Mouse (Mus musculus) brain, embryonic 14.5 days (tissue): ENCODE data around the gene Tmem136.

Experiments
- CTCF ChIP-seq: fragments of 200-500 bp; IDR thresholded peaks from 2 replicates; pipeline ENCODE4 v1.5.1; 2012; ENCODE audit warnings: inconsistent platforms, mild to moderate bottlenecking, moderate library complexity, borderline replicate concordance; ENCODE audit not compliant: insufficient read depth, insufficient read length; ENCODE audit errors: extremely low read depth
- POLR2A ChIP-seq: fragments of 200-500 bp; IDR thresholded peaks from 2 replicates; pipeline ENCODE4 v1.6.1; 2012; ENCODE audit warnings: mild to moderate bottlenecking, inconsistent platforms, borderline replicate concordance; ENCODE audit not compliant: poor library complexity, insufficient read depth, insufficient read length, severe bottlenecking; ENCODE audit errors: extremely low read depth

DNA sequence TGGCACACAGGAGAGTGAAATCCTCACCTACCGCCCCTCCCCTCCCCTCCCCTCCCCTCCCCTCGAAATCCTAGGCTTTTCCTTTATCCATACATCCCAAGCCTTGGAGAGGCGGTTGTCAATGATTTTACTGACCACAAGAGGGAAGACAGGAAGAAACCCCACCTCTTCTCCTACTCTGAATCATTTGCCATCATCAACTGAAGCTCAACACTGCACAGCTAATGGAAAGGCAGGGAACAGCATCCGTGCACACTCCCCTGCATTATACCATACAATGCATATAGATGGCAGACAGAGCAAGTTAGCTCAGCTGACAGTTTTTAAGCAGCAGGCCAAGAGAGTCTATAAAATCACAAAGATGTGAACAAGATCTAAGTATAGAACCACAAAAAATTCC, 45.2 kb downstream of the Tmem136 start:
- TF ChIP-seq CTCF (peak; percentile 34; the same call in 1 of the 2 replicates), POLR2A (no peak)
